Mouse (Mus musculus): Measurements from ENCODE around the gene Zfp229. TPM values are rescaled to one million over a fixed set of nuclear protein-coding genes. Genes with fewer than 3 reads are reported as not detected.
"Not testable (repeated sequence)": the region's sequence is repeated elsewhere in the genome, so short reads cannot be mapped to it uniquely, and the experiment has no call there.

The Zfp229 gene
- 10.8 and 12.2 TPM in 2 replicates for polyA plus RNA-seq (2015; fragmentation: Nextera tagmentation; extraction: Ambion mirVana)

GRCm38 (mm10) chr17:21730495-21730894, at the start of gene Zfp229:
Gene Zfp229 (plus strand): TSS chr17:21730795.
- not testable (repeated sequence) for H3K9ac ChIP-seq; H3K27ac ChIP-seq (replicated peaks); H3K27me3 ChIP-seq; H3K4me3 ChIP-seq; ATAC-seq (ENCODE audit: low read depth); H3K36me3 ChIP-seq; H3K4me2 ChIP-seq; H3K9me3 ChIP-seq
- WGBS, result 94% methylated on average over 14 of the region's 22 CpGs
- H3K4me1 ChIP-seq (replicated peaks), result peaks cover 14% of the 10 kb centered on the region

GRCm38 (mm10) chr17:21691560-21691959, 39.0 kb upstream of the Zfp229 start, which contains the start of gene Gm10226:
Gene Gm10226 (plus strand): TSS chr17:21691860.
- Histone ChIP-seq H3K4me2 (no peak within 1 kb of the TSS), H3K27ac (replicated peaks) (no peak within 1 kb of the TSS), H3K9me3 (no peaks in the 10 kb centered on the region), H3K4me1 (replicated peaks) (no peaks in the 10 kb centered on the region), H3K9ac (no peak within 1 kb of the TSS), H3K4me3 (no peak within 1 kb of the TSS), H3K36me3 (peaks cover 52% of the 10 kb centered on the region), H3K27me3 (no peaks in the 10 kb centered on the region)
- ATAC-seq (ENCODE audit: low read depth), result no peak
- WGBS, result 94% methylated on average over 3 of the region's 3 CpGs

GRCm38 (mm10) chr17:21693342-21693741, 37.3 kb upstream of the Zfp229 start:
- peaks cover 46% of the 10 kb centered on the region for H3K36me3 ChIP-seq
- 82% methylated on average over 3 of the region's 3 CpGs for WGBS
- ATAC-seq (ENCODE audit: low read depth), result no peak

GRCm38 (mm10) chr17:21696073-21696472, 34.5 kb upstream of the Zfp229 start:
- Histone ChIP-seq H3K27ac (replicated peaks) (no peak overlapping the region), H3K27me3 (no peaks in the 10 kb centered on the region), H3K9me3 (no peaks in the 10 kb centered on the region), H3K4me1 (replicated peaks) (no peaks in the 10 kb centered on the region), H3K9ac (no peak overlapping the region), H3K4me2 (no peak overlapping the region), H3K36me3 (peaks cover 23% of the 10 kb centered on the region), H3K4me3 (no peak overlapping the region)
- ATAC-seq (ENCODE audit: low read depth), result no peak

More at GRCm38 (mm10) chr17:21693342-21693741, 37.3 kb upstream of the Zfp229 start:
- H3K27me3 ChIP-seq, result no peaks in the 10 kb centered on the region
- no peak overlapping the region for H3K4me2 ChIP-seq
- H3K9me3 ChIP-seq, result no peaks in the 10 kb centered on the region
- H3K4me3 ChIP-seq, result no peak overlapping the region
- no peak overlapping the region for H3K9ac ChIP-seq
- H3K27ac ChIP-seq (replicated peaks), result no peak overlapping the region
- no peaks in the 10 kb centered on the region for H3K4me1 ChIP-seq (replicated peaks)

- Histone ChIP-seq H3K27me3 (no peaks in the 10 kb centered on the region), H3K4me2 (no peak overlapping the region), H3K9me3 (no peaks in the 10 kb centered on the region), H3K9ac (no peak overlapping the region), H3K4me3 (no peak overlapping the region), H3K27ac (replicated peaks) (no peak overlapping the region), H3K36me3 (no peaks in the 10 kb centered on the region), H3K4me1 (replicated peaks) (peaks cover 4% of the 10 kb centered on the region; the same call in 1 of the 2 replicates)
- 63% methylated on average over 5 of the region's 5 CpGs for WGBS
- ATAC-seq (ENCODE audit: low read depth), result no peak
Measured at GRCm38 (mm10) chr17:21702281-21703240, 28.0 kb upstream of the Zfp229 start.

- ATAC-seq (ENCODE audit: low read depth), result no peak
- no peaks in the 10 kb centered on the region for H3K27me3 ChIP-seq
- peaks cover 9% of the 10 kb centered on the region for H3K4me1 ChIP-seq (replicated peaks)
- no peaks in the 10 kb centered on the region for H3K36me3 ChIP-seq
- WGBS, result 82% methylated on average over 1 of the region's 1 CpGs
- H3K4me3 ChIP-seq, result no peak overlapping the region
- H3K9me3 ChIP-seq, result no peaks in the 10 kb centered on the region
- no peak overlapping the region for H3K27ac ChIP-seq (replicated peaks)
- H3K4me2 ChIP-seq, result no peak overlapping the region
- H3K9ac ChIP-seq, result no peak overlapping the region
Measured at GRCm38 (mm10) chr17:21703414-21703813, 27.2 kb upstream of the Zfp229 start.

- peak within 1 kb of the TSS; percentile 87 for H3K27ac ChIP-seq (replicated peaks)
- H3K4me1 ChIP-seq (replicated peaks), result peaks cover 18% of the 10 kb centered on the region
- peak within 1 kb of the TSS; percentile 66 for H3K4me3 ChIP-seq
- H3K9ac ChIP-seq, result peak within 1 kb of the TSS; percentile 77
- ATAC-seq (ENCODE audit: low read depth), result peak; percentile 99
- peak within 1 kb of the TSS; percentile 64 for H3K4me2 ChIP-seq
- no peaks in the 10 kb centered on the region for H3K27me3 ChIP-seq
- H3K9me3 ChIP-seq, result no peaks in the 10 kb centered on the region
- H3K36me3 ChIP-seq, result peaks cover 18% of the 10 kb centered on the region
- WGBS, result 6% methylated on average over 26 of the region's 26 CpGs
Measured at GRCm38 (mm10) chr17:21707343-21707996, 23.1 kb upstream of the Zfp229 start, which contains the start of gene Zfp760. Gene Zfp760 (plus strand): TSS chr17:21707741.

GRCm38 (mm10) chr17:21708401-21708800, 22.2 kb upstream of the Zfp229 start:
- H3K36me3 ChIP-seq, result peaks cover 21% of the 10 kb centered on the region
- H3K27ac ChIP-seq (replicated peaks), result no peak overlapping the region
- peak overlapping the region; percentile 64 for H3K4me2 ChIP-seq
- no peaks in the 10 kb centered on the region for H3K9me3 ChIP-seq
- WGBS, result 26% methylated on average over 2 of the region's 2 CpGs
- H3K9ac ChIP-seq, result peak overlapping the region; percentile 77
- peaks cover 18% of the 10 kb centered on the region for H3K4me1 ChIP-seq (replicated peaks)
- H3K27me3 ChIP-seq, result no peaks in the 10 kb centered on the region
- peak overlapping the region; percentile 66 for H3K4me3 ChIP-seq
- no peak for ATAC-seq (ENCODE audit: low read depth)

GRCm38 (mm10) chr17:21733049-21733448, 2.5 kb downstream of the Zfp229 start:
- H3K9me3 ChIP-seq, result no peaks in the 10 kb centered on the region
- peak overlapping the region; percentile 57 for H3K4me2 ChIP-seq
- no peaks in the 10 kb centered on the region for H3K27me3 ChIP-seq
- peak overlapping the region; percentile 63 for H3K4me3 ChIP-seq
- H3K9ac ChIP-seq, result peak overlapping the region; percentile 82
- ATAC-seq (ENCODE audit: low read depth), result no peak
- peak overlapping the region; percentile 83 for H3K27ac ChIP-seq (replicated peaks)
- peaks cover 14% of the 10 kb centered on the region for H3K4me1 ChIP-seq (replicated peaks)
- WGBS, result 81% methylated on average over 4 of the region's 4 CpGs
- H3K36me3 ChIP-seq, result peaks cover 11% of the 10 kb centered on the region

- Histone ChIP-seq H3K27me3 (no peaks in the 10 kb centered on the region), H3K9ac (peak overlapping the region; percentile 82), H3K36me3 (peaks cover 14% of the 10 kb centered on the region), H3K27ac (replicated peaks) (peak overlapping the region; percentile 83), H3K9me3 (no peaks in the 10 kb centered on the region), H3K4me2 (peak overlapping the region; percentile 57), H3K4me3 (peak overlapping the region; percentile 63), H3K4me1 (replicated peaks) (peaks cover 14% of the 10 kb centered on the region)
- 0% methylated on average over 27 of the region's 27 CpGs for WGBS
- ATAC-seq (ENCODE audit: low read depth), result peak; percentile 98
Measured at GRCm38 (mm10) chr17:21733529-21734031, 3.0 kb downstream of the Zfp229 start.

GRCm38 (mm10) chr17:21752791-21753190, 22.2 kb downstream of the Zfp229 start:
- peaks cover 9% of the 10 kb centered on the region for H3K4me1 ChIP-seq (replicated peaks)
- no peak for ATAC-seq (ENCODE audit: low read depth)
- WGBS, result 70% methylated on average over 2 of the region's 2 CpGs
- H3K4me3 ChIP-seq, result no peak overlapping the region
- no peaks in the 10 kb centered on the region for H3K9me3 ChIP-seq
- no peak overlapping the region for H3K9ac ChIP-seq
- peaks cover 3% of the 10 kb centered on the region for H3K36me3 ChIP-seq
- H3K4me2 ChIP-seq, result no peak overlapping the region
- H3K27me3 ChIP-seq, result no peaks in the 10 kb centered on the region
- H3K27ac ChIP-seq (replicated peaks), result no peak overlapping the region

Measured in neural tube, embryonic 13.5 days (tissue).